Mouse (Mus musculus) forebrain, postnatal 0 days (tissue): ENCODE measurements around the gene Slc7a5. TPM values are rescaled to one million over a fixed set of nuclear protein-coding genes. Genes with fewer than 3 reads are reported as not detected.

ENCODE experiments used
- ATAC-seq: fragments of 200-750 bp; cut with Nextera tagmentation; 2 replicates; pipeline ENCODE4 v1.8.0; 2017; ENCODE audit warnings: mild to moderate bottlenecking, moderate library complexity
- DNase-seq: peaks from one replicate; pipeline ENCODE4 v3.0.0-alpha.2; 2015
- H3K27ac ChIP-seq: fragments of 300-500 bp; sonication (generic); 2 replicates; pipeline ENCODE4 v1.5.1; 2014; ENCODE audit warnings: low read depth, mild to moderate bottlenecking, antibody characterized with exemption, low read length, moderate library complexity, mixed read lengths
- H3K27me3 ChIP-seq: fragments of 300-500 bp; sonication (generic); 2 replicates; pipeline ENCODE4 v1.6.1; 2014; ENCODE audit warnings: mild to moderate bottlenecking, low read length, mixed read lengths; ENCODE audit not compliant: insufficient read depth
- H3K36me3 ChIP-seq: fragments of 300-500 bp; sonication (generic); 2 replicates; pipeline ENCODE4 v1.6.1; 2014; ENCODE audit warnings: mild to moderate bottlenecking, moderate library complexity; ENCODE audit not compliant: insufficient read depth
- H3K4me1 ChIP-seq: fragments of 300-500 bp; sonication (generic); 2 replicates; pipeline ENCODE4 v1.6.1; 2014; ENCODE audit warnings: antibody characterized with exemption; ENCODE audit not compliant: insufficient read depth
- H3K4me2 ChIP-seq: fragments of 300-500 bp; sonication (generic); 2 replicates; pipeline ENCODE4 v1.6.1; 2014; ENCODE audit warnings: low read depth, mild to moderate bottlenecking, moderate library complexity
- H3K4me3 ChIP-seq: fragments of 300-500 bp; sonication (generic); 2 replicates; pipeline ENCODE4 v1.5.1; 2014; ENCODE audit warnings: low read depth, low read length, mixed read lengths
- H3K9ac ChIP-seq: fragments of 300-500 bp; sonication (generic); 2 replicates; pipeline ENCODE4 v1.6.1; 2014; ENCODE audit warnings: mild to moderate bottlenecking
- H3K9me3 ChIP-seq: fragments of 300-500 bp; sonication (generic); 2 replicates; pipeline ENCODE4 v1.6.1; 2016; ENCODE audit warnings: low read length
- CTCF ChIP-seq: sonication (generic); IDR thresholded peaks from 2 replicates; pipeline ENCODE4 v1.5.1; 2016; ENCODE audit warnings: antibody characterized with exemption, control low read depth, low read depth
- WGBS: fragments of 180-500 bp; shearing (Covaris S2); extraction: QIAGEN DNeasy Blood & Tissue Kit; methylation state at CpG from one replicate; pipeline ENCODE4 v1.1.7; 2014; 5-methylcytosine and 5-hydroxymethylcytosine counted together
- polyA plus RNA-seq: library from polyadenylated mRNA; unstranded; fragments of >200 nt; fragmentation: Nextera tagmentation; extraction: Ambion mirVana; gene quantifications from 2 replicates; pipeline ENCODE4 v1.2.1, GENCODE M21; 2015
- total RNA-seq: library from RNA; depleted of rRNA; stranded (reverse); fragments of >200 nt; gene quantifications from 2 replicates; pipeline ENCODE4 v1.2.3, GENCODE M21; 2014

Slc7a5 gene
- total and polyA plus RNA-seq, 2 experiments from 2014 or later, result 67.9 to 99.4 TPM

DNA sequence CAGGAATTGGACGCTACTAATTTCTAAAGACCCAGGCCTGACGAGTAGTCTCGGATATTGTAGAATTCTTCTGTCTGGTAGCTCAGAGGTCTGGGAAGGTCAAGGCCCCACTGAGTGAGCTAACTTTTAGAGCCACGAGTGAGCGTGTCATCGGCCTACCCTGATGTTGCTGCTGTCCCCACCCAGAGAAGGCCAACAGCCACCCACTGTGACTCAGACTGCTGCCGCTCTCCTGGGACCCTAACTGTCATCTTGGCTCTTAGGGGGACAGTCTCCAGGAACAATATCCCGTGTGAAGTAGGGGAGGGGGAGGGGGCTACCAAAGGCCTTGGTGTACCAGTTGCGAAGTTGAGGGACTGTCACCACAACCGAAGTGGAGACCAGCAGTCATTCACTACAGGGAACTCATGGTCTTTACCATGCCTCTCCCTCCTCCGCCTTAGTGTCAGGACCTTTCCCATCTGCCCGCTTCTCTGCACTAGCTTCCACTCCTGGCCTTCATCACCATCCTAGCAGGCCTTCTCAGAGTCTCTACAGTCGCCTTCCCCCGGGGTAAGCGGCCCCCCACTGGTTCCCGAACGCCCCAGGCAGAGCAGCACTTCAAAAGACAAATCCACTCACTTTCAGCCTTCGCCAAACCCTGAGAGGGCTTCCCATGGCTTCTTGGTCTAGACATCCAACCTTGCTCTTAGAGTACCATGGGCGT is 39.7 kb upstream of the Slc7a5 start:
- no peak for DNase-seq

GRCm38 (mm10) chr8:121946351-121946750 is 38.9 kb upstream of the Slc7a5 start:
- no peak overlapping the region for H3K27ac ChIP-seq
- H3K4me1 ChIP-seq, result peaks cover 5% of the 10 kb centered on the region; the same call in 1 of the 2 replicates
- WGBS, result 83% methylated on average over 7 of the region's 7 CpGs
- H3K9ac ChIP-seq, result no peak overlapping the region
- H3K36me3 ChIP-seq, result no peaks in the 10 kb centered on the region
- no peaks in the 10 kb centered on the region for H3K9me3 ChIP-seq
- no peaks in the 10 kb centered on the region for H3K27me3 ChIP-seq
- no peak for ATAC-seq
- no peak overlapping the region for H3K4me3 ChIP-seq
- TF ChIP-seq CTCF, result no peak
- no peak for DNase-seq
- H3K4me2 ChIP-seq, result no peak overlapping the region

More for the DNA sequence above, 39.7 kb upstream of the Slc7a5 start:
- H3K4me1 ChIP-seq, result peaks cover 12% of the 10 kb centered on the region
- H3K4me3 ChIP-seq, result peak overlapping the region; percentile 34; the same call in 1 of the 2 replicates
- 23% methylated on average over 19 of the region's 19 CpGs for WGBS
- H3K27ac ChIP-seq, result 0 out of 2 replicates have a peak overlapping the region, but pooled peaks have one; percentile 62
- peak overlapping the region; percentile 65 for H3K4me2 ChIP-seq
- H3K36me3 ChIP-seq, result no peaks in the 10 kb centered on the region
- no peaks in the 10 kb centered on the region for H3K27me3 ChIP-seq
- peak overlapping the region; percentile 49; the same call in 1 of the 2 replicates for H3K9ac ChIP-seq
- no peaks in the 10 kb centered on the region for H3K9me3 ChIP-seq
- TF ChIP-seq CTCF, result no peak
- ATAC-seq, result no peak

DNA sequence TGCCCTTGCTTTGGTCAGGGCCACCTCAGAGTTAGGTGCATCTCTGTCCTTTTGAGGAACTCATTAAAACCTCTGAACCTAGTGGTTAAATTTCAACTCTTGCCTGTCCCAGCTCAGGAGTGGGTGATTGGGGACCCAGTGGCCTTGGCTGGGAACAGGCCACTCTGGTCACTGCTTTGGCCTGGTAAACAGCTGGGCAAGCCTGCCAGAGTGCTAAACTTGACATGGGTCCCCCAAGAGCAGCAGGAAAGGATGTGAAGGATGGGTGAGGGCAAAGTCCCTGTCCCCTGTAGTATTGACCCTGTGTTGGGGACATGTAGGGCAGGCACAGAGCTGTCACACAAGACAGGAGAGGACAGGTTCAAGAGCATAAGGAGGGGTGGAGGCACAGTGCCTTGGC is 37.3 kb upstream of the Slc7a5 start, which contains the start of gene Car5a:
Gene Car5a, minus strand, starts transcription at position 74 of the 400 bp plus-strand sequence.
- no peak within 1 kb of the TSS for H3K4me2 ChIP-seq
- DNase-seq, result no peak
- TF ChIP-seq CTCF, result no peak
- no peaks in the 10 kb centered on the region for H3K36me3 ChIP-seq
- H3K9ac ChIP-seq, result no peak within 1 kb of the TSS
- H3K27ac ChIP-seq, result no peak within 1 kb of the TSS
- H3K27me3 ChIP-seq, result no peaks in the 10 kb centered on the region
- ATAC-seq, result no peak
- H3K4me3 ChIP-seq, result no peak within 1 kb of the TSS
- no peaks in the 10 kb centered on the region for H3K9me3 ChIP-seq
- H3K4me1 ChIP-seq, result peaks cover 5% of the 10 kb centered on the region; the same call in 1 of the 2 replicates

DNA sequence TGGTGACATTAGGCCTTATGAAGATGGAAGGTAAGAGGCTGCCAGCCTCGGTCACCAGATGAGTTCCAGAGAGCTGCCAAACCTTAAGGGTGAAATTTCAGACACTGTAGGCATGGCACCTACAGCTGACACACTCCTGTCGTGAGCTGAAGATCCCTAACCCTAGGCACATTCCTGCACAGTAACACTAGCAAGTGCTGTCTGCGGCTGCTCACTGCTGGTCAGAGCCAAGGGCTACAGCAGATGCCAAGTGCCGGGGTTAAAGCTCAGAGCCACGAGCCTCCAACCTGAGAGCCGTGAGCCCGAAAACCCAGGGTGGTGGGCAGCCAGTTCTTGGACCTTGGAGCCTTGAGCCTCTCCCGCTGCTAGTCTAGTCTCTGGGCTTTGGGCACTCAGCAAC is 36.2 kb upstream of the Slc7a5 start:
- H3K27ac ChIP-seq, result no peak overlapping the region
- no peak overlapping the region for H3K9ac ChIP-seq
- no peaks in the 10 kb centered on the region for H3K9me3 ChIP-seq

DNA sequence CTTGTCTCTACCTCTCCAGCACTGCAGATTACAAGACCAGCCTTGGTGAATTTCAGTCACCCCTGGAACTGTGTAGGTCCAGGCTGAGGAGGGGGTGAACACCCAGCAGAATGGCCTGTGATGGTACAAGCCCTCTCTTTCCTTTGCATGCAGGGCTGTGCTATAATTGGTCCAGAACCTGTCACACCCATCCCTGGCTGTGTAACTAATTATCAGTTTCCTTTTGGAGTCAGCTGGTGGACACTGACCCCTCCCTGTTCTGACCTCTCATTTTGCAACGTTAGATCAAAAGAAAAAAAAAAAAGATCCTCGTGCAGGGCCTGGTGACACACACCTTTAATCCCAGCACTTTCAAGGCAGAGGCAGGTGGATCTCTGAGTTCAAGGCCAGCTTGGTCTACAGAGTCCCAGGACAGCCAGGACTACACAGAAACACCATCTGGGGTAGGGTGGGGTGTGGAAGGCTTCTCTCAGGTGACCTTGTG is 35.6 kb upstream of the Slc7a5 start:
- WGBS, result 49% methylated on average over 2 of the region's 2 CpGs
- H3K27ac ChIP-seq, result no peak overlapping the region
- no peaks in the 10 kb centered on the region for H3K9me3 ChIP-seq
- H3K4me2 ChIP-seq, result no peak overlapping the region
- DNase-seq (no peak), ATAC-seq (no peak)
- H3K27me3 ChIP-seq, result no peaks in the 10 kb centered on the region
- no peak overlapping the region for H3K9ac ChIP-seq
- H3K4me1 ChIP-seq, result peaks cover under 1% of the 10 kb centered on the region; the same call in 1 of the 2 replicates
- no peak overlapping the region for H3K4me3 ChIP-seq
- H3K36me3 ChIP-seq, result no peaks in the 10 kb centered on the region
- no peak for TF ChIP-seq CTCF

More for the DNA sequence above, 36.2 kb upstream of the Slc7a5 start:
- Histone ChIP-seq H3K4me1 (peaks cover 5% of the 10 kb centered on the region; the same call in 1 of the 2 replicates), H3K4me3 (no peak overlapping the region), H3K27me3 (no peaks in the 10 kb centered on the region), H3K4me2 (no peak overlapping the region), H3K36me3 (no peaks in the 10 kb centered on the region)
- WGBS, result 82% methylated on average over 8 of the region's 8 CpGs
- TF ChIP-seq CTCF, result no peak
- ATAC-seq, result no peak
- DNase-seq, result no peak

DNA sequence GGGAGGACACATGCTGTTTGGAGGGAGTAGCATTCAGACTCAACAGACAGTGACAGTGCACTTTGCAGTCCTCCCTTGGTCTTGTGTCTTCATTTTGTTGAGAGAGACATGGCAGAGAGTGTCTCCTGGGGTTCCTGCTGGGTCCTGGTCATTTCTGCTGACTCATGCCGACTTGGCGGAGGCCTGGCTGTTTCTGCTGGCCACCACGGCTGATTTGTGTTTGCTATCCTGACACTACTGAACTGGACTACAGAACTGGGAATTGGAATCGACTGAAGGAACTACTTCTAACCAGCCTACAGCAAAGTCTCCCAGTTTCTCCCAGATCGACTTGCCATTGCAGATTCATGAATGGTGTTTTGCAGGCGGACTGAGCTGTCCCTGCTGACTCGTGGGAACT is 31.2 kb upstream of the Slc7a5 start:
- Histone ChIP-seq H3K9me3 (no peaks in the 10 kb centered on the region), H3K27me3 (no peaks in the 10 kb centered on the region), H3K9ac (no peak overlapping the region), H3K27ac (no peak overlapping the region), H3K36me3 (no peaks in the 10 kb centered on the region), H3K4me1 (peaks cover 14% of the 10 kb centered on the region), H3K4me3 (no peak overlapping the region), H3K4me2 (no peak overlapping the region)
- no peak for TF ChIP-seq CTCF
- 82% methylated on average over 7 of the region's 7 CpGs for WGBS
- ATAC-seq (no peak), DNase-seq (no peak)

DNA sequence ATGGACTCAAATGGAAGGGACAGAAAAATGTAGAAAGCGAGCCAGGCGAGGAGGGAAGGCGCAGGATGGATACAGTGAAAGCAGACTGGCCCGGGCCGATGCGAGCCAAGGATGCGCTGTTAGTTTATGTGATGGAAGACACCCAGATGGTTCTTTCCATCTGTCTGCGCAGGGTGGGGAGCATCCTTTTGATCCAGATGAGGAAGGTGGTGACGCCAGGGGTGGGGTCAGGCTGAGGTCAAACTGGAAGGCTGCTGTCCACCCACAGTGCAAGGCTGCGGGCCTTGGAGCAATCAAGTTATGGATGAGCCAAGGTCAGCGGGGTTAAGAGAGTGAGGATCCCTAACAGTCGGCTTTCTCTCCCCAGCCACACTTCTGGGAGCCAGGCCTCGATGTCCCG is 28.9 kb upstream of the Slc7a5 start:
- TF ChIP-seq CTCF, result no peak
- Histone ChIP-seq H3K4me2 (no peak overlapping the region), H3K4me3 (no peak overlapping the region), H3K9me3 (no peaks in the 10 kb centered on the region), H3K36me3 (no peaks in the 10 kb centered on the region), H3K27me3 (no peaks in the 10 kb centered on the region), H3K9ac (no peak overlapping the region), H3K27ac (0 out of 2 replicates have a peak overlapping the region, but pooled peaks have one; percentile 72), H3K4me1 (peaks cover 14% of the 10 kb centered on the region)
- WGBS, result 82% methylated on average over 14 of the region's 14 CpGs
- ATAC-seq (no peak), DNase-seq (no peak)
